Mouse (Mus musculus): ENCODE results near the gene Zc3h10. TPM values are rescaled to one million over a fixed set of nuclear protein-coding genes. Genes with fewer than 3 reads are reported as not detected.
"Not testable (repeated sequence)": the region's sequence is repeated elsewhere in the genome, so short reads cannot be mapped to it uniquely, and the experiment has no call there.

The Zc3h10 gene
- polyA plus RNA-seq, 1 experiment from 2014 or later: 14.5 TPM

- peaks cover 28% of the 10 kb centered on the region for H3K36me3 ChIP-seq (ENCODE audit: insufficient read depth)
- 0 out of 2 replicates have a peak, but pooled peaks cover 6% of the 10 kb centered on the region for H3K27me3 ChIP-seq (ENCODE audit: insufficient read depth, low read length)
- DNase-seq (no peak), ATAC-seq (ENCODE audit: insufficient read depth) (no peak)
- no peak overlapping the region for H3K4me3 ChIP-seq (ENCODE audit: low read depth, low read length)
- H3K4me1 ChIP-seq (ENCODE audit: insufficient read depth): no peaks in the 10 kb centered on the region
- no peaks in the 10 kb centered on the region for H3K9me3 ChIP-seq (ENCODE audit: low read depth, low read length)
- H3K4me2 ChIP-seq: no peak overlapping the region
- H3K9ac ChIP-seq: no peak overlapping the region
- H3K27ac ChIP-seq (ENCODE audit: low read depth): no peak overlapping the region
- WGBS: 80% methylated on average over 12 of the region's 12 CpGs
- no peak for TF ChIP-seq CTCF (IDR thresholded peaks at IDR 0.05; ENCODE audit: low read depth)
Observed at GRCm38 (mm10) chr10:128511761-128512160, 35.8 kb downstream of the Zc3h10 start.

GRCm38 (mm10) chr10:128511189-128511588 lies 36.4 kb downstream of the Zc3h10 start:
- no peak for TF ChIP-seq CTCF (IDR thresholded peaks at IDR 0.05; ENCODE audit: low read depth)
- Histone ChIP-seq H3K9me3 (ENCODE audit: low read depth, low read length) (no peaks in the 10 kb centered on the region), H3K36me3 (ENCODE audit: insufficient read depth) (peaks cover 28% of the 10 kb centered on the region), H3K27ac (ENCODE audit: low read depth) (no peak overlapping the region), H3K27me3 (ENCODE audit: insufficient read depth, low read length) (0 out of 2 replicates have a peak, but pooled peaks cover 3% of the 10 kb centered on the region), H3K4me3 (ENCODE audit: low read depth, low read length) (no peak overlapping the region), H3K9ac (no peak overlapping the region), H3K4me2 (no peak overlapping the region), H3K4me1 (ENCODE audit: insufficient read depth) (no peaks in the 10 kb centered on the region)
- DNase-seq (no peak), ATAC-seq (ENCODE audit: insufficient read depth) (no peak)
- 79% methylated on average over 9 of the region's 9 CpGs for WGBS

GRCm38 (mm10) chr10:128510301-128510700 lies 37.3 kb downstream of the Zc3h10 start:
- H3K9me3 ChIP-seq (ENCODE audit: low read depth, low read length): no peaks in the 10 kb centered on the region
- H3K4me2 ChIP-seq: no peak overlapping the region
- H3K4me3 ChIP-seq (ENCODE audit: low read depth, low read length): no peak overlapping the region
- H3K36me3 ChIP-seq (ENCODE audit: insufficient read depth): peaks cover 28% of the 10 kb centered on the region
- ATAC-seq (ENCODE audit: insufficient read depth) (no peak), DNase-seq (no peak)
- H3K4me1 ChIP-seq (ENCODE audit: insufficient read depth): no peaks in the 10 kb centered on the region
- 62% methylated on average over 11 of the region's 11 CpGs for WGBS
- no peak for TF ChIP-seq CTCF (IDR thresholded peaks at IDR 0.05; ENCODE audit: low read depth)
- H3K9ac ChIP-seq: no peak overlapping the region
- H3K27ac ChIP-seq (ENCODE audit: low read depth): no peak overlapping the region
- no peaks in the 10 kb centered on the region for H3K27me3 ChIP-seq (ENCODE audit: insufficient read depth, low read length)

GRCm38 (mm10) chr10:128509831-128510230 lies 37.7 kb downstream of the Zc3h10 start:
- WGBS: 49% methylated on average over 4 of the region's 4 CpGs
- Histone ChIP-seq H3K27me3 (ENCODE audit: insufficient read depth, low read length) (no peaks in the 10 kb centered on the region), H3K4me1 (ENCODE audit: insufficient read depth) (no peaks in the 10 kb centered on the region), H3K9me3 (ENCODE audit: low read depth, low read length) (no peaks in the 10 kb centered on the region), H3K36me3 (ENCODE audit: insufficient read depth) (peaks cover 24% of the 10 kb centered on the region), H3K9ac (no peak overlapping the region), H3K4me2 (no peak overlapping the region), H3K27ac (ENCODE audit: low read depth) (no peak overlapping the region), H3K4me3 (ENCODE audit: low read depth, low read length) (no peak overlapping the region)
- DNase-seq: peak; percentile 51
- peak; percentile 66; the same call in 1 of the 2 replicates for ATAC-seq (ENCODE audit: insufficient read depth)
- TF ChIP-seq CTCF (IDR thresholded peaks at IDR 0.05; ENCODE audit: low read depth): no peak

GRCm38 (mm10) chr10:128509203-128509602 lies 38.4 kb downstream of the Zc3h10 start:
- Histone ChIP-seq H3K27me3 (ENCODE audit: insufficient read depth, low read length) (no peaks in the 10 kb centered on the region), H3K9ac (no peak overlapping the region), H3K27ac (ENCODE audit: low read depth) (no peak overlapping the region), H3K4me3 (ENCODE audit: low read depth, low read length) (no peak overlapping the region), H3K36me3 (ENCODE audit: insufficient read depth) (peaks cover 22% of the 10 kb centered on the region), H3K4me2 (no peak overlapping the region), H3K9me3 (ENCODE audit: low read depth, low read length) (no peaks in the 10 kb centered on the region), H3K4me1 (ENCODE audit: insufficient read depth) (no peaks in the 10 kb centered on the region)
- DNase-seq (no peak), ATAC-seq (ENCODE audit: insufficient read depth) (no peak)
- TF ChIP-seq CTCF (IDR thresholded peaks at IDR 0.05; ENCODE audit: low read depth): no peak
- WGBS: 79% methylated on average over 9 of the region's 9 CpGs

GRCm38 (mm10) chr10:128508260-128508659 lies 39.3 kb downstream of the Zc3h10 start:
- 68% methylated on average over 9 of the region's 9 CpGs for WGBS
- no peak overlapping the region for H3K27ac ChIP-seq (ENCODE audit: low read depth)

GRCm38 (mm10) chr10:128505974-128506373 lies 41.6 kb downstream of the Zc3h10 start:
- DNase-seq: no peak
- H3K27ac ChIP-seq (ENCODE audit: low read depth): no peak overlapping the region
- peaks cover 12% of the 10 kb centered on the region; the same call in 1 of the 2 replicates for H3K36me3 ChIP-seq (ENCODE audit: insufficient read depth)
- no peak for TF ChIP-seq CTCF (IDR thresholded peaks at IDR 0.05; ENCODE audit: low read depth)
- no peak overlapping the region for H3K4me3 ChIP-seq (ENCODE audit: low read depth, low read length)
- H3K4me1 ChIP-seq (ENCODE audit: insufficient read depth): no peaks in the 10 kb centered on the region
- H3K4me2 ChIP-seq: no peak overlapping the region
- no peak overlapping the region for H3K9ac ChIP-seq
- WGBS: 93% methylated on average over 14 of the region's 14 CpGs
- ATAC-seq (ENCODE audit: insufficient read depth): no peak
- no peaks in the 10 kb centered on the region for H3K27me3 ChIP-seq (ENCODE audit: insufficient read depth, low read length)
- H3K9me3 ChIP-seq (ENCODE audit: low read depth, low read length): no peaks in the 10 kb centered on the region

More at GRCm38 (mm10) chr10:128508260-128508659, 39.3 kb downstream of the Zc3h10 start:
- ATAC-seq (ENCODE audit: insufficient read depth) (no peak), DNase-seq (peak; percentile 31)
- TF ChIP-seq CTCF (IDR thresholded peaks at IDR 0.05; ENCODE audit: low read depth): no peak
- Histone ChIP-seq H3K36me3 (ENCODE audit: insufficient read depth) (peaks cover 22% of the 10 kb centered on the region), H3K4me1 (ENCODE audit: insufficient read depth) (no peaks in the 10 kb centered on the region), H3K4me3 (ENCODE audit: low read depth, low read length) (no peak overlapping the region), H3K9me3 (ENCODE audit: low read depth, low read length) (no peaks in the 10 kb centered on the region), H3K4me2 (no peak overlapping the region), H3K9ac (no peak overlapping the region), H3K27me3 (ENCODE audit: insufficient read depth, low read length) (no peaks in the 10 kb centered on the region)

- not testable (repeated sequence) for H3K4me3 ChIP-seq (ENCODE audit: low read depth, low read length); H3K4me2 ChIP-seq; DNase-seq; H3K9ac ChIP-seq; H3K27ac ChIP-seq (ENCODE audit: low read depth); H3K27me3 ChIP-seq (ENCODE audit: insufficient read depth, low read length); ATAC-seq (ENCODE audit: insufficient read depth); H3K9me3 ChIP-seq (ENCODE audit: low read depth, low read length); H3K4me1 ChIP-seq (ENCODE audit: insufficient read depth); H3K36me3 ChIP-seq (ENCODE audit: insufficient read depth)
- WGBS: 78% methylated on average over 5 of the region's 5 CpGs
Observed at GRCm38 (mm10) chr10:128505371-128505667, 42.3 kb downstream of the Zc3h10 start.

Data from lung, embryonic 14.5 days (tissue).